Mouse (Mus musculus): ENCODE results near the gene Lin7c. TPM values are rescaled to one million over a fixed set of nuclear protein-coding genes. Genes with fewer than 3 reads are reported as not detected.
"Not testable (repeated sequence)": the region's sequence is repeated elsewhere in the genome, so short reads cannot be mapped to it uniquely, and the experiment has no call there.

The Lin7c gene
- total RNA-seq (2021), result 10 to 100 TPM; 30.4 to 32.1 TPM
- long read RNA-seq, experiment 1, full-length matches to known transcripts, result 36 of 40 reads
- long read RNA-seq, experiment 1, partial matches to known transcripts, result 0 of 40 reads
- long read RNA-seq, experiment 1, other reads (novel, unspliced or antisense), result 4 of 40 reads
- long read RNA-seq, experiment 2, full-length matches to known transcripts, result 28 of 30 reads
- long read RNA-seq, experiment 2, partial matches to known transcripts, result 1 of 30 reads
- long read RNA-seq, experiment 2, other reads (novel, unspliced or antisense), result 1 of 30 reads

GRCm38 (mm10) chr2:109890597-109890996, at the start of gene Lin7c:
TSS of gene Lin7c (plus strand) at chr2:109890853.
- peak; percentile 89 for DNase-seq

GRCm38 (mm10) chr2:109846401-109846800, 44.3 kb upstream of the Lin7c start:
- no peak for DNase-seq

- DNase-seq, result no peak
Measured at GRCm38 (mm10) chr2:109848305-109848704, 42.3 kb upstream of the Lin7c start.

- DNase-seq, result no peak
Measured at GRCm38 (mm10) chr2:109848715-109849114, 41.9 kb upstream of the Lin7c start.

GRCm38 (mm10) chr2:109855601-109856000, 35.1 kb upstream of the Lin7c start:
- DNase-seq, result no peak

- no peak for DNase-seq
Measured at GRCm38 (mm10) chr2:109859671-109860070, 31.0 kb upstream of the Lin7c start.

GRCm38 (mm10) chr2:109860832-109861231, 29.8 kb upstream of the Lin7c start:
- DNase-seq, result no peak

GRCm38 (mm10) chr2:109879429-109879828, 11.2 kb upstream of the Lin7c start:
- DNase-seq, result not testable (repeated sequence)

- no peak for DNase-seq
Measured at GRCm38 (mm10) chr2:109881111-109881510, 9.5 kb upstream of the Lin7c start.

GRCm38 (mm10) chr2:109881625-109882024, 9.0 kb upstream of the Lin7c start:
- no peak for DNase-seq

- no peak for DNase-seq
Measured at GRCm38 (mm10) chr2:109884106-109884505, 6.5 kb upstream of the Lin7c start.

- no peak for DNase-seq
Measured at GRCm38 (mm10) chr2:109884507-109884906, 6.1 kb upstream of the Lin7c start.

GRCm38 (mm10) chr2:109890068-109890467, 585 bp upstream of the Lin7c start:
- DNase-seq, result no peak

GRCm38 (mm10) chr2:109891031-109891430, 378 bp downstream of the Lin7c start:
- no peak for DNase-seq

GRCm38 (mm10) chr2:109891471-109891870, 818 bp downstream of the Lin7c start:
- DNase-seq, result no peak

GRCm38 (mm10) chr2:109896311-109896710, 5.7 kb downstream of the Lin7c start:
- DNase-seq, result no peak

GRCm38 (mm10) chr2:109902869-109903268, 12.2 kb downstream of the Lin7c start:
- DNase-seq, result no peak

GRCm38 (mm10) chr2:109904171-109904821, 13.6 kb downstream of the Lin7c start:
- peak; percentile 82 for DNase-seq

GRCm38 (mm10) chr2:109909122-109909521, 18.5 kb downstream of the Lin7c start:
- no peak for DNase-seq

GRCm38 (mm10) chr2:109912216-109912615, 21.6 kb downstream of the Lin7c start:
- DNase-seq, result no peak

GRCm38 (mm10) chr2:109912766-109913165, 22.1 kb downstream of the Lin7c start:
- no peak for DNase-seq

GRCm38 (mm10) chr2:109913241-109913640, 22.6 kb downstream of the Lin7c start:
- no peak for DNase-seq

GRCm38 (mm10) chr2:109914601-109915000, 23.9 kb downstream of the Lin7c start:
- no peak for DNase-seq
